Mouse (Mus musculus) ES-E14 (cell line): Measurements from ENCODE around the gene Aqp1. TPM values are rescaled to one million over a fixed set of nuclear protein-coding genes. Genes with fewer than 3 reads are reported as not detected.

ENCODE experiments used
- DNase-seq: peaks from one replicate; pipeline ENCODE4 v3.0.0-alpha.2; 2013; ENCODE audit warnings: low read depth, low spot score
- H3K27ac ChIP-seq: 2 replicates; pipeline ENCODE4 v1.5.1; 2012; ENCODE audit warnings: low read depth, mild to moderate bottlenecking, low read length, moderate library complexity, mixed read lengths; ENCODE audit not compliant: poor library complexity, insufficient read depth, severe bottlenecking
- H3K36me3 ChIP-seq: 2 replicates; pipeline ENCODE4 v1.6.1; 2012; ENCODE audit warnings: mild to moderate bottlenecking, low read length, moderate library complexity, mixed read lengths; ENCODE audit not compliant: control insufficient read depth, poor library complexity, insufficient read depth, severe bottlenecking
- H3K4me1 ChIP-seq, 2 experiments: fragments of 150-350 bp in 1 of 2; sonication (generic) in 1 of 2; 2 replicates each; pipeline ENCODE4 v1.6.1; 2012; ENCODE audit warnings: low read length in 2 of 2, mild to moderate bottlenecking in 1 of 2, mixed read lengths in 1 of 2; ENCODE audit not compliant: control insufficient read depth in 2 of 2, insufficient read depth in 2 of 2, poor library complexity in 1 of 2
- H3K4me3 ChIP-seq, 2 experiments: fragments of 150-350 bp in 1 of 2; sonication (generic) in 1 of 2; 2 replicates each; pipeline ENCODE4 v1.5.1; 2012; ENCODE audit warnings: low read length in 2 of 2, low read depth in 1 of 2, mild to moderate bottlenecking in 1 of 2, mixed read lengths in 1 of 2; ENCODE audit not compliant: insufficient read depth in 1 of 2, poor library complexity in 1 of 2, severe bottlenecking in 1 of 2
- H3K9ac ChIP-seq: 2 replicates; pipeline ENCODE4 v1.6.1; 2012; ENCODE audit warnings: low read depth, mild to moderate bottlenecking, low read length, mixed read lengths; ENCODE audit not compliant: poor library complexity, insufficient read depth, severe bottlenecking
- H3K9me3 ChIP-seq: fragments of 150-350 bp; sonication (generic); 2 replicates; pipeline ENCODE4 v1.6.1; 2012; ENCODE audit warnings: low read depth, mild to moderate bottlenecking, low read length; ENCODE audit not compliant: control insufficient read depth, insufficient read depth
- CHD2 ChIP-seq: IDR thresholded peaks from 2 replicates; pipeline ENCODE4 v1.6.1; 2014; ENCODE audit warnings: mild to moderate bottlenecking, low read depth, low read length, inconsistent platforms
- HCFC1 ChIP-seq: IDR thresholded peaks from 2 replicates; pipeline ENCODE4 v1.6.1; 2012; ENCODE audit warnings: low read length, inconsistent platforms, borderline replicate concordance; ENCODE audit not compliant: insufficient read depth
- MAFK ChIP-seq: IDR thresholded peaks from 2 replicates; pipeline ENCODE4 v1.6.1; 2014; ENCODE audit warnings: mild to moderate bottlenecking, low read depth, low read length, inconsistent platforms; ENCODE audit not compliant: insufficient read depth
- ZC3H11A ChIP-seq: IDR thresholded peaks from 2 replicates; pipeline ENCODE4 v1.6.1; 2012; ENCODE audit warnings: low read depth, mild to moderate bottlenecking, inconsistent platforms, low read length, borderline replicate concordance
- ZNF384 ChIP-seq: IDR thresholded peaks from 2 replicates; pipeline ENCODE4 v1.6.1; 2012; ENCODE audit warnings: low read depth, low read length, inconsistent platforms
- in situ Hi-C, 2 experiments: fragments of 600-800 bp; cut with MboI; formaldehyde crosslinking; loops; one replicate each; pipeline ENCODE4 v1.15.1; 2025; ENCODE audit warnings: low sequenced_read_pairs in 2 of 2, inconsistent platforms in 1 of 2; ENCODE audit not compliant: unreplicated experiment in 2 of 2
- total RNA-seq: library from RNA; depleted of rRNA; stranded (reverse); fragments of 300-350 nt; gene quantifications from 2 replicates; pipeline ENCODE4 v1.2.3, GENCODE M21; 2012

The Aqp1 gene
- total RNA-seq, 1 experiment, result 0.36 TPM

- no peak overlapping the region for H3K4me3 ChIP-seq
- in situ Hi-C loops, result no loop called here
- DNase-seq, result no peak
- H3K9me3 ChIP-seq, result no peaks in the 10 kb centered on the region
- H3K36me3 ChIP-seq, result no peaks in the 10 kb centered on the region
- no peak overlapping the region for H3K9ac ChIP-seq
- H3K4me1 ChIP-seq, result no peaks in the 10 kb centered on the region
- TF ChIP-seq MAFK (no peak), ZNF384 (no peak), HCFC1 (no peak), ZC3H11A (no peak)
- H3K27ac ChIP-seq, result no peak overlapping the region
Observed at GRCm38 (mm10) chr6:55370831-55371230, 34.6 kb downstream of the Aqp1 start.

DNA sequence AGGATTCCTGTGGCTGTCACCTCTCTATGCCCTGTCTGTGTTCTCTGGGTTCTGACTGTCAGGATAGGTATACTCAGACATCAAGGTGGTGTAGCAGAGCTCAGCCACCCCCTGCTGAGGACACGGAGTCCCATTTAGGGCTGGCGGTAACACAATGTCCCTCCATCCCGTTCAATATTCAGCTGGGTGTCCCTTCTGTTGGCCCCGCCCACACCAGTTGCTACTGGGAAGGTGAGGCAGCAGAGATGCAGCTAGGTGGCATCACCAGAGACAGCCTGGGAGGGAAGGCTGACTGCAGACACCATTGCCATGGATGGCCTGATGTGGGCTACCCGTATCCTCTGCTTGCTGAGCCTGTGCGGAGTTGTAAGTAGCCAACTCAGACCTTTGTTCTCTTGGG, 39.8 kb downstream of the Aqp1 start, which contains the start of gene Ghrhr:
Gene Ghrhr, plus strand, starts transcription at position 220 of the 400 bp plus-strand sequence.
- Histone ChIP-seq H3K4me3 (no peak within 1 kb of the TSS), H3K27ac (no peak within 1 kb of the TSS), H3K9me3 (no peaks in the 10 kb centered on the region), H3K9ac (no peak within 1 kb of the TSS), H3K36me3 (no peaks in the 10 kb centered on the region), H3K4me1 (no peaks in the 10 kb centered on the region)
- no peak for DNase-seq
- in situ Hi-C loops, result no loop called here
- TF ChIP-seq HCFC1, result no peak
- no peak for TF ChIP-seq CHD2

GRCm38 (mm10) chr6:55376511-55376910, 40.3 kb downstream of the Aqp1 start:
- TF ChIP-seq CHD2, result no peak
- TF ChIP-seq HCFC1, result no peak
- TF ChIP-seq ZC3H11A, result no peak
- no peak for TF ChIP-seq MAFK
- TF ChIP-seq ZNF384, result no peak
- no peak overlapping the region for H3K27ac ChIP-seq
- no peak overlapping the region for H3K9ac ChIP-seq
- no peak overlapping the region for H3K4me3 ChIP-seq
- H3K9me3 ChIP-seq, result no peaks in the 10 kb centered on the region
- no peaks in the 10 kb centered on the region for H3K4me1 ChIP-seq
- H3K36me3 ChIP-seq, result no peaks in the 10 kb centered on the region
- DNase-seq, result no peak
- in situ Hi-C loops, result no loop called here

GRCm38 (mm10) chr6:55377461-55377860, 41.2 kb downstream of the Aqp1 start:
- no peak for TF ChIP-seq HCFC1
- H3K27ac ChIP-seq, result no peak overlapping the region
- H3K4me3 ChIP-seq, result no peak overlapping the region
- no peak overlapping the region for H3K9ac ChIP-seq
- no peaks in the 10 kb centered on the region for H3K36me3 ChIP-seq
- H3K4me1 ChIP-seq, result no peaks in the 10 kb centered on the region
- in situ Hi-C loops, result no loop called here
- H3K9me3 ChIP-seq, result no peaks in the 10 kb centered on the region
- DNase-seq, result no peak

DNA sequence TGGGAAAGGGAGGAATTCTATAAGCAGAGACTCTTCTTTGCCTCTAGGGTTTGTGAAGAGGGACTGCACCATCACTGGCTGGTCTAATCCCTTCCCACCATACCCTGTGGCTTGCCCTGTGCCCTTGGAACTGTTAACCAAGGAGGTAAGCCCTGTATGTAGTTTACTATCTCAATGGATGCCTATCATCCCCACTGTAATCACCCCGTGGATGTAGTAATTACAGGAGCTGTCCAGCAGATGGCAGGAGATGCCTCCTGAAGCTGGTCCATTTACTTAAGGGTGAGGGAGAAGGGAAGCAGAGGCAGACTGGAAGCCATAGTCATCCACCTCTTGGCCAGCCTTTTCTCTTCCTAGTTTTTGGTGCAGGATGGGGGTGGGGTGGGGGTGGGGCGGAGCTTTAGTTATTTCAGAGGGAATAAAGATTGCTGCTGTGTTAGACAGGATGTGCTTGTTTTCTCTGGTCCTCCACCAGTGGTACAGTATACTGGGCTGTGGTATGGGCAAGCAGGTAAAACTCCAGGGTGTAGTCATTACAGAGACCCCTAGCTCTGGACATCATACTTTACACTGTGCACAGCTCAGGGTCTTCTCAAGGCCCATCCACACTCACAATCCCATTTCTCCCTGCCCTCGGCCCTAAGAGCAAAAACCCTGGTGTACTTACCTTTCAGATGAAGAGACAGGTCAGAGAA, 43.6 kb downstream of the Aqp1 start:
- Histone ChIP-seq H3K36me3 (no peaks in the 10 kb centered on the region), H3K4me3 (no peak overlapping the region), H3K9ac (no peak overlapping the region), H3K9me3 (no peaks in the 10 kb centered on the region), H3K4me1 (no peaks in the 10 kb centered on the region), H3K27ac (no peak overlapping the region)
- TF ChIP-seq HCFC1 (no peak), ZNF384 (no peak), CHD2 (no peak), MAFK (no peak), ZC3H11A (peak; percentile 41; the same call in 1 of the 2 replicates)
- in situ Hi-C loops, result no loop called here
- peak; percentile 40 for DNase-seq
